Mouse (Mus musculus) midbrain, embryonic 14.5 days (tissue): Measurements from ENCODE around the gene Cryaa. TPM values are rescaled to one million over a fixed set of nuclear protein-coding genes. Genes with fewer than 3 reads are reported as not detected.
A peak's percentile ranks its signal among the peaks of the same experiment; 100 is the strongest.

Source experiments
- ATAC-seq: fragments of 200-750 bp; cut with Nextera tagmentation; 2 replicates; pipeline ENCODE4 v1.8.0; 2017; ENCODE audit warnings: moderate number of reproducible peaks, moderate library complexity; ENCODE audit not compliant: low FRiP score, low TSS enrichment
- DNase-seq: peaks from one replicate; pipeline ENCODE4 v3.0.0-alpha.2; 2015
- H3K27ac ChIP-seq: fragments of 300-500 bp; sonication (generic); replicated peaks from 2 replicates; pipeline ENCODE4 v1.5.1; 2014; ENCODE audit warnings: mild to moderate bottlenecking, low read depth, low read length, moderate library complexity
- H3K27me3 ChIP-seq: fragments of 300-500 bp; sonication (generic); 2 replicates; pipeline ENCODE4 v1.6.1; 2014; ENCODE audit warnings: low read length, control low read depth, mixed read lengths; ENCODE audit not compliant: control insufficient read depth, insufficient read depth
- H3K36me3 ChIP-seq: fragments of 300-500 bp; sonication (generic); 2 replicates; pipeline ENCODE4 v1.6.1; 2014; ENCODE audit warnings: low read length, control low read depth; ENCODE audit not compliant: control insufficient read depth, insufficient read depth
- H3K4me1 ChIP-seq: fragments of 300-500 bp; sonication (generic); 2 replicates; pipeline ENCODE4 v1.6.1; 2014; ENCODE audit warnings: mild to moderate bottlenecking, antibody characterized with exemption, low read length, control low read depth; ENCODE audit not compliant: control insufficient read depth, insufficient read depth
- H3K4me2 ChIP-seq: fragments of 300-500 bp; sonication (generic); 2 replicates; pipeline ENCODE4 v1.6.1; 2014; ENCODE audit warnings: mild to moderate bottlenecking, low read length, moderate library complexity
- H3K4me3 ChIP-seq: fragments of 300-500 bp; sonication (generic); replicated peaks from 2 replicates; pipeline ENCODE4 v1.5.1; 2014; ENCODE audit warnings: low read depth, low read length
- H3K9ac ChIP-seq: fragments of 300-500 bp; sonication (generic); replicated peaks from 2 replicates; pipeline ENCODE4 v1.6.1; 2014; ENCODE audit warnings: mild to moderate bottlenecking, low read length, moderate library complexity
- H3K9me3 ChIP-seq: fragments of 300-500 bp; sonication (generic); 2 replicates; pipeline ENCODE4 v1.6.1; 2016; ENCODE audit warnings: low read length, control low read depth, mixed read lengths; ENCODE audit not compliant: control insufficient read depth
- WGBS: fragments of 180-500 bp; shearing (Covaris S2); extraction: QIAGEN DNeasy Blood & Tissue Kit; methylation state at CpG from one replicate; pipeline ENCODE4 v1.1.7; 2014; 5-methylcytosine and 5-hydroxymethylcytosine counted together
- polyA plus RNA-seq: library from polyadenylated mRNA; unstranded; fragments of >200 nt; fragmentation: Nextera tagmentation; extraction: Ambion mirVana; gene quantifications from 2 replicates; pipeline ENCODE4 v1.2.1, GENCODE M21; 2014

Gene Cryaa
- polyA plus RNA-seq, 1 experiment from 2014 or later: not detected

DNA sequence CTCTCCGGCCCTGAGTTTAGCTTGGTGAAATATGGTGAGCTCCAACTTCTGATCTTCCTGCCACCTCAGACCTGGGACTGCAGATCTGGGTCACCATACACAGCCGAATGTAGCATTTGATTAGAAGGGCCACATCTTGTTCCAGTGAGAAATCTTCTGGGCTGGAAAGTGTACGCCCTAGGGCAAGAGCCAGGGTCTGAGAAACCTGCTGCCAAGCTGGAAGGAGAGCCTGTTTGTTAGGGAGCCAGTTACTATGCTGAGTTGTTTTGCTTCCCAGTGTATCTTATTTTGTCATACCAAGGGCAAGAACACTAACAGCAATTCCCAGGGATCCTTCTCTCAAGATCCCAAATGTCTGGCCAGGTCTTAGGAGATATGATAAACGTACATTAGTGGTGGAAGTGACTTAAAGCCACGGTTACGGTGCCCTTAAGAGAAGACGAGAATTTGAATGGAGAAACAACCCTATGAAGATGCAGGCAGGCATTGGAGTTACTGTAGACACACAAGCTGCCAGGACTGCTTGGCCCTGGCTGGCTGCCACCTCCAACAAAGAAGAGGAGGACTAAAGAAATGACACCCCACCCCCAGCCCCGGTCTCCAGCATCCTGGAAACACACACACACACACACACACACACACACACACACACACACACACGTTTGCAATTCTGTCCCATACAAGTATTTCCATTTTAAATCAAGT, 39.6 kb upstream of the Cryaa start:
- peaks cover 26% of the 10 kb centered on the region for H3K27me3 ChIP-seq
- H3K36me3 ChIP-seq: no peaks in the 10 kb centered on the region
- no peak overlapping the region for H3K4me3 ChIP-seq
- ATAC-seq: no peak
- WGBS: 52% methylated on average over 9 of the region's 9 CpGs
- H3K27ac ChIP-seq: peak overlapping the region; percentile 32; the same call in 1 of the 2 replicates
- no peak overlapping the region for H3K9ac ChIP-seq
- H3K9me3 ChIP-seq: no peaks in the 10 kb centered on the region
- DNase-seq: peak; percentile 67
- H3K4me2 ChIP-seq: no peak overlapping the region
- H3K4me1 ChIP-seq: peaks cover 13% of the 10 kb centered on the region

- ATAC-seq: no peak
- H3K4me2 ChIP-seq: no peak overlapping the region
- H3K4me1 ChIP-seq: peaks cover 13% of the 10 kb centered on the region
- H3K9ac ChIP-seq: no peak overlapping the region
- DNase-seq: peak; percentile 26
- H3K9me3 ChIP-seq: no peaks in the 10 kb centered on the region
- H3K27ac ChIP-seq: no peak overlapping the region
- H3K27me3 ChIP-seq: peaks cover 26% of the 10 kb centered on the region
- 60% methylated on average over 4 of the region's 4 CpGs for WGBS
- H3K4me3 ChIP-seq: no peak overlapping the region
- H3K36me3 ChIP-seq: no peaks in the 10 kb centered on the region
Measured at GRCm38 (mm10) chr17:31639651-31640050, 38.0 kb upstream of the Cryaa start.

- 17% methylated on average over 8 of the region's 8 CpGs for WGBS
- H3K27me3 ChIP-seq: peaks cover 2% of the 10 kb centered on the region
- ATAC-seq (no peak), DNase-seq (no peak)
- H3K4me2 ChIP-seq: no peak overlapping the region
- H3K27ac ChIP-seq: no peak overlapping the region
- peaks cover under 1% of the 10 kb centered on the region; the same call in 1 of the 2 replicates for H3K4me1 ChIP-seq
- no peak overlapping the region for H3K4me3 ChIP-seq
- no peaks in the 10 kb centered on the region for H3K9me3 ChIP-seq
- peaks cover 14% of the 10 kb centered on the region for H3K36me3 ChIP-seq
- H3K9ac ChIP-seq: no peak overlapping the region
Measured at GRCm38 (mm10) chr17:31642331-31642730, 35.3 kb upstream of the Cryaa start.

GRCm38 (mm10) chr17:31642913-31643312, 34.7 kb upstream of the Cryaa start:
- no peaks in the 10 kb centered on the region for H3K4me1 ChIP-seq
- no peaks in the 10 kb centered on the region for H3K9me3 ChIP-seq
- WGBS: 77% methylated on average over 4 of the region's 4 CpGs
- H3K4me3 ChIP-seq: no peak overlapping the region
- H3K9ac ChIP-seq: no peak overlapping the region
- ATAC-seq: no peak
- DNase-seq: no peak
- no peak overlapping the region for H3K4me2 ChIP-seq
- no peaks in the 10 kb centered on the region for H3K27me3 ChIP-seq
- H3K27ac ChIP-seq: no peak overlapping the region
- H3K36me3 ChIP-seq: peaks cover 20% of the 10 kb centered on the region

DNA sequence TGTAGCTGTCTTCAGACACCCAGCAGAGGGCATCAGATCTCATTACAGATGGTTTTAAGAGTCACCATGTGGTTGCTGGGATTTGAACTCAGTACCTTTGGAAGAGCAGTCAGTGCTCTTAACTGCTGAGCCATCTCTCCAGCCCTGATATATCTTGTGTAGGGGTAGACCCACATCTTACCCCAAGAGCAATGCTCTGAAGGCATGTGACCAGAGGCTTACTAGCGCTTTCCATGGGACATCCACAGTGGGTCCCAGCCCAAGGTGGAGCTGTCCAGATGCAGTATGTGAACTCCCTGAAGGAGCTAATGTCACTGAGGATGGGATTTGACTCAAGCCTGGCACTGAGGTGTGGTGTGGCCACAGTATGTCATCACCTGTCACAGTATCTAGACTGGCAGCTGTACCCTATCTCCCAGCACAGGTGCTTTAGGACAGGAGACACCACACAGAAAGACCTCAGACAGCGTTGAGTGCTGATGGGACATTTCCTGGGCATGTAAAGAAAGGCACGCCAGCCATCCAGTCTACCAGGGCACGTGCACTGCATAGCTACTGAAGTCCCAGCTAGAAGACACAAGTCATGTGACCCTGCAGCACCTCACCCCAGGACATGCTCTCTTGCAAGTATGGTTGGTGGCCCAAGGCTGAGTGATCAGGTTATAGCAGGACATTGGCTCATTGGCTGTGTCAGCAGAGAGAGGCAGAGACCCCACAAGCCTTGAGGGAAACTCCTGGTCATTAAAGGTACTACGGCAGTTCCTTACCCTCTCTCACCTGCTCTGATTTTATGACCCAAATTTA, 31.2 kb upstream of the Cryaa start:
- DNase-seq (no peak), ATAC-seq (no peak)
- H3K27ac ChIP-seq: no peak overlapping the region
- 93% methylated on average over 5 of the region's 5 CpGs for WGBS
- no peak overlapping the region for H3K9ac ChIP-seq
- H3K4me2 ChIP-seq: no peak overlapping the region
- no peaks in the 10 kb centered on the region for H3K27me3 ChIP-seq
- no peak overlapping the region for H3K4me3 ChIP-seq
- H3K9me3 ChIP-seq: no peaks in the 10 kb centered on the region
- no peaks in the 10 kb centered on the region for H3K4me1 ChIP-seq
- peaks cover 55% of the 10 kb centered on the region for H3K36me3 ChIP-seq

- Histone ChIP-seq H3K36me3 (peaks cover 81% of the 10 kb centered on the region), H3K4me1 (peaks cover 2% of the 10 kb centered on the region), H3K4me2 (no peak overlapping the region), H3K27ac (no peak overlapping the region), H3K4me3 (no peak overlapping the region), H3K9me3 (no peaks in the 10 kb centered on the region), H3K27me3 (no peaks in the 10 kb centered on the region), H3K9ac (no peak overlapping the region)
- ATAC-seq: no peak
- 86% methylated on average over 14 of the region's 14 CpGs for WGBS
- DNase-seq: no peak
Measured at GRCm38 (mm10) chr17:31652152-31652551, 25.5 kb upstream of the Cryaa start.

- H3K4me2 ChIP-seq: no peak overlapping the region
- peaks cover 8% of the 10 kb centered on the region for H3K4me1 ChIP-seq
- ATAC-seq (no peak), DNase-seq (no peak)
- WGBS: 90% methylated on average over 6 of the region's 6 CpGs
- no peak overlapping the region for H3K9ac ChIP-seq
- H3K27me3 ChIP-seq: no peaks in the 10 kb centered on the region
- no peak overlapping the region for H3K27ac ChIP-seq
- H3K36me3 ChIP-seq: peaks cover 70% of the 10 kb centered on the region
- no peak overlapping the region for H3K4me3 ChIP-seq
- no peaks in the 10 kb centered on the region for H3K9me3 ChIP-seq
Measured at GRCm38 (mm10) chr17:31653277-31653676, 24.3 kb upstream of the Cryaa start.

DNA sequence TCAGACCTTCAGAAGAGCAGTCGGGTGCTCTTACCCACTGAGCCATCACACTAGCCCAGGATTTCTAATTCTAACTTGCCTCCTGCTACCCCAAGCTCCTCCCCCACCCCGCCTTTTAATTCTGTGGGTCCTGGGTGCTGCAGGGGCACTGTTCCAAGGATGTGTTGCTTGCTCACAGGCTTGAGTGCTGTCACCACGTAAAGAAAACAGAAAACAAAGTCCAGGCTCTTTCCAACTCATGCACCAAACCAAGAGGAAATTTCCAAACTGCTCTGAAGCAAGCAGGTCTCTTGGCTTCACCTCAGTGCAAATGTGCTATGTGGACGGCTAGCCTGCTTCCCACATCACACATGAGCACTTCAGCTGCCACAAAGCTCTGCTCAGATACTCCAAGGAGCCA, 22.2 kb upstream of the Cryaa start:
- Histone ChIP-seq H3K27me3 (no peaks in the 10 kb centered on the region), H3K4me1 (peaks cover 8% of the 10 kb centered on the region), H3K9ac (no peak overlapping the region), H3K4me3 (no peak overlapping the region), H3K9me3 (no peaks in the 10 kb centered on the region), H3K4me2 (no peak overlapping the region), H3K27ac (no peak overlapping the region), H3K36me3 (peaks cover 49% of the 10 kb centered on the region)
- ATAC-seq: no peak
- no peak for DNase-seq
- 79% methylated on average over 4 of the region's 4 CpGs for WGBS

GRCm38 (mm10) chr17:31656682-31657081, 20.9 kb upstream of the Cryaa start:
- Histone ChIP-seq H3K4me3 (no peak overlapping the region), H3K27me3 (no peaks in the 10 kb centered on the region), H3K36me3 (peaks cover 36% of the 10 kb centered on the region), H3K27ac (no peak overlapping the region), H3K9me3 (no peaks in the 10 kb centered on the region), H3K9ac (no peak overlapping the region), H3K4me1 (peaks cover 8% of the 10 kb centered on the region), H3K4me2 (no peak overlapping the region)
- ATAC-seq: no peak
- DNase-seq: no peak
- 84% methylated on average over 5 of the region's 5 CpGs for WGBS
